Mouse (Mus musculus): ENCODE data around the gene Cacna2d1.

- TF ChIP-seq FLI1 (IDR thresholded peaks at IDR 0.05; ENCODE audit: low read length), result no peak
- TF ChIP-seq GATA1 (IDR thresholded peaks at IDR 0.05; ENCODE audit: borderline replicate concordance, low read length), result no peak
These were observed 301.4 kb downstream of the Cacna2d1 start for GRCm38 (mm10) chr5:16235864-16236263.

Measured in megakaryocyte, embryonic 14.5 days (primary cell).